Mouse (Mus musculus) right cerebral cortex, postnatal 10 days (tissue): Measurements from ENCODE around the gene Fth1.

Experiments
- DNase-seq, 2 experiments: peaks; one replicate each; pipeline ENCODE4 v3.0.0; 2021; ENCODE audit warnings: low spot score in 2 of 2

Fth1 gene

DNA sequence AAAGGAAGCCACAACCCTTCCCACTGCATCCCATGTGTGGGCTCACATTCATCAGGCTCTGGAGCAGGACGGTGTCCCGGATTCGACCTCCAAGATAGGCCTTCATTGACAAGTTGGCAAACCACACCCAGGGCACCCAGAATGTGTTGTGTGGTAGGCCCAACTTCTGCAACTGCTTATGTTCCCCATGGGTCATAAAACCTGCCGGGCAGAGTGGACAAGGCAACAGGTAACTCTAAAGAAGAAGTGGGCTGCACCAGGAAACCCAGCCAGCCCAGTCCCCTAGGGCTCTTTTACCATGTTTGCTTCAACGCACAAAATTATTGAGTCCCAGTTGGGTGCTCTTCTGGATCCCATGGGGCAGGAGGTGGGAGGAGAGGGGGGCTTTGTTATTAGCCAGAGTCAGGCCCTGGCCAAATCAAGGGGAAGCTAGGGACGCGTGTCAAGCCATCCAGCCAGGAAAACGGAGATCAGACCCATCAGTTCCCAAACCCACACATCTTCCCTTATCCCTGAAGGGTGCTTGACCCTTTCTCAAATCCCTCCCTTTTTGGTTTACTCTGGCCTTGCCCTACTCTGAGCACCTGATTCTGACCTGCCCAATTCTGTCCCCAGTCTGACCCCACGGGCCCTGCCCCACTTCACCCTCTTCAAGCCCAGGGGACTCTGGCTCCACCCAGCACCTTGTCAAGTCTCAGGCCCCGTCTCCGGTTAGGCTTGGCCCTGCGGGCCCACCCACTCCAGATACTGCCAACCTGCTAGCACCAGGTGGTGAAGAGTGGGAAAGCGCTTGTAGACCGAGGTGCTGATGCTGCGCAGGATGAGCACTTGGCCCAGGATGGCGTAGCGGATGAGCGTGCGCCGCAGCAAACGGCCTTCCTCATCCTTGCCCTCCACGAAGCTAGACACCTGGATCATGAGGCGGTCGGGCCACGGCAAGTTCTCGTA, 11.9 kb downstream of the Fth1 start:
- peak in 1 of 2 experiments; percentile 30 for DNase-seq

DNA sequence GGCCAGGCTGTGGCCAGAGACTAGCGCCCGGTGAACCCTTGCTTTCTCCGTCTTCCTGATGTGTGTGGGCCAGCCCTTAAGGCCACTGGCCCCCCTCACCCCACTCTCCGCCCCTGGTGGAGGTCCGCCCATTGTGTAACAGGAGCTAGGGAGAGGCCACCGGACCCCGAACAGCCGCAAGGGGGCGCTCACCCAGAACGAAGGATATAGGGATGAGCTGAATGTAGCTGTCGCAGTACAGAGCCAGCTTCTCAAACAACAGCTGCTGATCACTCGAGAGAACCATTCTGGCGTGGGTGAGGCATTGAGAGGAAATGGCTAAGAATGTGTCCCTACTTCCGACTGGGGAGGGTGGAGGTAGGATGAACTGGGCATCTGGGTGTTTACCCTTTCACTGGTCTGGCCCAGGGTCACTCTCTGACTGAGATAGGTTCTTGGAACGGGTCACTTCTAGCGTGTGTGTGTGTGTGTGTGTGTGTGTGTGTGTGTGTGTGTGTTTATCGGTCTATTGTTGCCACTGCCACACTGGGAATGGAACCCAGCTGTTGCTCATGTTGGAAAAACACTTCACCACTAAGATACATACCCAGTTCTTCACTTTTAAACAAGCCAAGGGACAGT, 12.7 kb downstream of the Fth1 start:
- peak; percentile 85 to 86 for DNase-seq

DNA sequence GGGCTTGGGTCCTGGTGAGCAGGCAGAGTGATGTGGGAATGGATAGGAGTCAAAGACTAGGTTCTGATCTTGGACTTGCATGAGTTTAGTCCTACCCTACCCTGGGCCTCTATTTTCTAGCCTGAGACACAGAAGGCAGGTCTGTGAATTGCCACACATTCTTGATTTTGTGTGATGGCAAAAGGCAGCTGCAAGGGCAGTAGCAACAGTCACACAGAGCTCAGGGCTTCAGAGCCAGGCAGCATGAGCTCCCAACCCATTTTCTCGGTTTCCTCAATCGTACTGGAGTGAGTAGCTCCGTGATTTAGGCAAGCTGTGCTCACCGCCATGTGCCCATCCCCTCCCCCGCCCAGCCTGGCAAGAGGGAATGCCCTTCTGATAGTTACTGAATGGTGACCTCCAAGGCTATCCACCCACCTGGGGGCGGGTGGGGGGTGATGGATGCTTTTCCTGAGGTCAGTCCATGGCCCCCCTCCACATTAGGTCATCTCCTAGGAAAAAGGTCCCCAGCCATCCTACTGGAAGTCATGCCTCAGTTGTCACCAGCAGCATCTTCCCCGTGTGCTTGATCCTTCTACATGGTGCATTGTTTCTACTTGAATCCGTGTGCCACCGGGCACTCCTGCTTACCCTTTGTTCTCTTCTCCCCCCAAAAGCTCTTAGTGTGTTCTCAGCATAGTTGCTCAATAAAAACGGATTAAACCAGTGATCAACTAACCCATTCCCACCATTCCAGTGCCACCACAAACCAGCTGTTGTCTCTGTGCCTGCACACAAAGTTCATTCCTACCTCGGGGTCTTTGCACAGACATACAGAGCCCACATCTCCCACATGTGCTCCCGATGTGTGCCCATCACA, 17.0 kb downstream of the Fth1 start:
- DNase-seq, result peak; percentile 22 to 26

GRCm38 (mm10) chr19:9998063-9998416, 17.6 kb downstream of the Fth1 start:
- no peak for DNase-seq

DNA sequence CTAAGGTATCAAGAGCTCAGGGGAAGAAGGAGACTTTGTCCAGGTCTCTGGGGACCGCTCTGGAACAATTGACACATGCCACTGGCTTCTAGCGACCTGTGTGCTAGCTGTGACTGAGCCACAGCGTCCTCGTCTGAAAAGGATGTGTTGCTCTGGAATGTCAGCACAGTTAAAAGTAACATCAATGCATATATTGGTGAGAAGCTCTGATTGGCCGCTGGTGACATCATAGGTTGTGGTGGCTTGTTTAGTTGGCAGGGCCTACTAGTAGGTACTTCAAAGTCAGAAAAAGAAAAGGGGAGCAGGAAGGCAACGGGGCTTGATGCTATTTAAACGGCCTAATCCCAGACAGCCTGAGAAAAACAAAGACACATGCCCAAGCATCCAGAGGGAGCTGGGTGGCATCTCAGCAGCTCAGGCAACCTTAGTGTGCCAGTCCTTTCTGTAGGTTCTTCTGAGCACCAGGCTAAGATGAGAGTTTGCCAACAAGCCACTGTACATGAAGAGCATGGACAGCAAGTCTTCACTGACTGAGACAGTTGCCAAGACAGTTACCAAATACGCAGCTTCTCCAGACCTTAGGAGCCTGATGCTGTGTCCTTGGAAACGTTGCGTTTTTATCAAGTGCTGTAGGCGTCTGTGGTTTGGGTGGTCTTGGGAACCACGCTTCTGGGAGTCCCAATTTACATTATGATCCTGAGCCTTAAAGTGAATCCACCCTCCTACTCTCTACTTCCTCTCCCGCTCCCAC, 18.5 kb downstream of the Fth1 start:
- peak; percentile 36 to 51 for DNase-seq

DNA sequence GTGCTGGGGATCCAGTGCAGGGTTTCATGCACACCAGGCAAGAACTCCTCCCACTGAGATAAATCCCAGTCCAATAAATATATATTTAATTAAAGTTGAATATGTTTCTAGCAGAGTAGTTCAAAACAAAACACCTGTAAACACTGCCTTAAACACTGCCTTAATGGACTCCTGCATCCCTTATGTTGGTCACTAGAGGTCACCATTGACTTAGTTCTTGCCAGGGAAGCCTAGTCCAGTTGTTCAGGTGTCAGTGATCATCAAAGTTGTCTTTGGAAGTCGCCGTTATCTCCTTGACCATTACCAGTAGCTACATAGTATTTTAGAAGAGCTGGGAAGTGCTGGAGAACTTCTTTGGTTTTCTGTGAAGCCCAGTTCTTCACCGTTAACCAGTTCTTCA, 19.9 kb downstream of the Fth1 start:
- peak; percentile 23 to 32 for DNase-seq

DNA sequence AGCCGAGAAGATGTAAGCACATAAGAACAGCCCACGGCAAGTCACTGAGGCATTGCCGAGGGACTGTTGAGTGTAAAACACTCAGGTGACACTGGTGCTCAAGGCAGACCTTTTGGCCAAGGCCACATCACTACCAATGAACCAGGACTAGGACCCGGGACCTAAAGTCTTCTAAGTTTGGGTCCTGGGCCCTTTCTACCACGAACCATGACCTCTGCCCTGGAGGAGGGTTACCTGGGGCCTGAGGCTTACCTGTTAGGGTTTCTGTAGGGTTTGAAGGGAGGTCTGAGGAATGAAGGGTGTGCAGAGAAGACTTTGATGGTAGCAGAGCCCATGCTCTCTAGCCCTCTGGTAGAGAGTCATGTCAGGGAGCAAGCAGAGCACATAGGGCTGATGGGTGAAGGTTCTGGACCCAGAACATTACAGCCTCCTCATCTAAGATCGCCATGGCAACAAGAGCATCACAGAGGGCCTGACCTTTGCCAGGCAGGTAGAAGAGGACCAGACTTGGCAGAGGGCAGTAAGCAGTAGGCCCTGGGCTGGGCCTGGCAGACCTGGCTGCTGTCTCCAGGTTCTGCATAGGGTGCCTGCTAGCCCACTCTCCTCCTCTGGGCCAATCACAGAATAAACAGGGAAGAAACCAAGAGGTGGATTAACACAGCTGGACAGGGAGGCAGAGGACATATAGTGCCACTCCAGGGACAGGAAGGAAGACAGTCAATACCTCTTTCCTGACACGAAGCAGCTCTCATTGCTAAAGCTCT, 21.0 kb downstream of the Fth1 start, which contains the start of the genes Best1 and Rab3il1:
TSS of gene Best1 (minus strand) at position 428 of the 764 bp plus-strand sequence.
TSS of gene Rab3il1 (plus strand) at position 464 of the 764 bp plus-strand sequence.
- DNase-seq, result peak in 1 of 2 experiments; percentile 22

GRCm38 (mm10) chr19:10003696-10004095, 23.3 kb downstream of the Fth1 start:
- DNase-seq, result no peak

DNA sequence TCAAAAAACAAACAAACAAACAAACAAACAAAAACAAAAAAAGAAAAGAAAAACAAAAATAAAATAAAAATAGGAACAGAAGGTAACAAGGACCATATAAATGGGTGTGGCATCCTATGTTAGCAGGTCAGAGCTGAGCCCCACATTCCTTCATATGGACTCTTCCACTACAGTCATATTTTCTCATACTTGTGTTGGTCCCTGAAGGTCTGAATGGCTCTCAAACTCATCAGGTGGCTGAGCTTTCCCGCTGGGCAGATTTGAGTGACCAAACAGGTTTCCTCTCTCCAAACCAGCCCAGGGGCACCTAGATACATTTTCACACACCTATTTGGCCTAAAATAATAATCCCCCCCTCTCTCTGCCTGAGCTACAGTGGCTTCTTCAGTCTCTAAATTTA, 31.0 kb downstream of the Fth1 start:
- DNase-seq, result no peak

- peak in 1 of 2 experiments; percentile 22 for DNase-seq
These were observed 32.5 kb downstream of the Fth1 start for GRCm38 (mm10) chr19:10012827-10013278.

- DNase-seq, result no peak
These were observed 33.0 kb downstream of the Fth1 start for GRCm38 (mm10) chr19:10013348-10013747.

DNA sequence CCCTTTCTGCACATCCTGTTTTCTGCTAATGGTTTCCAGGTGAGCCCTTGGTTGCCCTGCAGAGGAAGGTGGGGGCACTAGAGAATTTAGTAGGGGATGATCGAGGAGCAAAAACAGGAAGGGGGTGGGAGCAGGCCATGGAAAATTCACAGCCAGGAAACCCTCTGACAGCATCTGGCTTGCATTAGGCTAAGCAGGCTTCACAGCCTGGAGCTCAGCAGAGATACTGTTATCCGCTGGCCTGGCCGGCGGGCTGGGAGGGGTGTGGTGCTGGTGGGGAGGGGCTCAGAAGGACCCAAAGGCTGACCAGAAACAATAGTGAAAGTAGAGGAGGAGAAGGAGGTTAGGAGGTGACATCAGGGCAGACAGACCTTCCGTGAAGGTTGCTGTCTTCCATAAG, 33.5 kb downstream of the Fth1 start:
- no peak for DNase-seq

GRCm38 (mm10) chr19:10014824-10015223, 34.4 kb downstream of the Fth1 start:
- no peak for DNase-seq

DNA sequence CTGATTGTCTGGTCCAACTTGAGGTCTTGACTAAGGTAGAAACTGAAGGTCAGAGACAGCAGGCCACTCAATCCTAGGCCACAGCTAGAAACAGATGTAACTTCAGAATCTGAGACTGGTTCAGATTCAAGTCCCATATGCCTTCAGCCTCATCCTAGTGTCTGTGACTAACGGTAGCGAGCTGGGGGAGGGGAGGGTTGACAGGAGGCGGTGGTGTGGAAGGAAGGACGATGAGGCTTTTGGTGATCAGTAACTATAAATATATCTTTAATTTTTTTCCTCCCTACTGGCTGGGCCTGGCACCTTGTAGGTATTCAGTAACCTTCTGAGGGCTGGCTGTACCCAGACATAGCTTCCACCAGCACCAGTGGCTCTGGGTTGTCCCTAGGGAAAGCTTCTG, 35.0 kb downstream of the Fth1 start:
- no peak for DNase-seq

DNA sequence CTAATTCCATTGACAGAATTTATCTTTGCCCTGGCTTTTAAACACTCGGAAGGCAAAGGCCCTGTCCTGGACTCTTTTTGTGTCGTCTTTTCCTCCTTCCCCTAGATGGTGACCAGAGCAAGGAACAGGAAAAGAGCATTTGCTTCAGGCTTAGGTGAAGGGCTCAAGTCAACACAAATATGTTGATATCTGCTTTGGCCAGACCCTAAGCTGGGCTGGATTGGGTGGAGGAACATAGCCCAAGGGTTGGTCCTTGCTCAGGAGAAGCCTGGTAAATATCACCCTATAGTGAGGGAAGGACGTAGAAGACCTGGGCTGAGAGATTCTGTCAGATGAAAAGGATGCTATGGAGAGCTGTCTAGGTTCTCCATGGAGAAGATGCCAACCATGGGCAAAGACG, 35.8 kb downstream of the Fth1 start:
- no peak for DNase-seq

DNA sequence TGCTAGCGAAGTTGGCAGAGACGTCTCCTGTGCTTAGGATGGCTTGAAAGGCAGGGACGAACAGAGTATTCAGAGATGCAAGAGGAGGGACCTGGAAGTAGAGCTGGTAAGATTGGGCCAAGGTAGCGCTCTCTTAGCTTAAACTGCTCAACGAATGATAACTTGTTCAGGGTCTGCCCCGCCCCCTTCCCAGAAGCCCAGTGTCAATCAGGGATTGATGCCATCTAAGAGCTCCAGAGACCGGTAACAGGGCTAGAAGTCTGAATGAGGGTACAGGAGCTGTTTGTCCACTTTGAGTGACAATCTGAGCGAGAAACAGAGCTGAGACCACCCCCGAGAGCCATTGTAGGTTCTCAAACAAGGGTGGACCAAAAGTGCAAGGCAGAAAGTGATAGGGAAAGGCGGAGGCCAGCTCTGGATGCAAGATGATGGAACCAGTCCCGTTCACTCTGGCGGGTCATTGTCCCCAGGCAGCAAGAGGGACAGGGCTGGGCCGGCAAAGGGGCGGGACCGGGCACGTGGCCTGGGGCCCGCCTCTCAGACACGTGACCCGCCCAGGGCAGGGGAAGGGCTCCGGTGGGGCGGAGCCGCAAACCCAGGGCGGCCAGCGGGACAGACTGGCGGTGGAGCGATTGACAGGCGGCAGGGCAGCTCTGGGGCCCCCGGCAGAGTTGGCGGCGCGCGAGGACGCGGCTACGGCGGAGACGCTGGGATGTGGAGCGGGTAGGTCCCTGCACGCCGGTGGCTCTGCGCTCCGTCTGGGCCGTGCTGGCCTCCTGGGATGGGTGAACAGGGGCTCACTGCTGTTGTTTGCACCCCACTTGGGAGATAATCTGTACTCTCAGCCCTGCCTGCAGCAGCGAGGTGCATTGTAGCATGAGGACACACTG, 37.5 kb downstream of the Fth1 start:
- DNase-seq, result peak; percentile 87 to 88

GRCm38 (mm10) chr19:10018527-10018818, 38.1 kb downstream of the Fth1 start:
- DNase-seq, result no peak

GRCm38 (mm10) chr19:10019214-10019760, 38.9 kb downstream of the Fth1 start:
- DNase-seq, result no peak

GRCm38 (mm10) chr19:10021981-10022380, 41.6 kb downstream of the Fth1 start:
- DNase-seq, result peak in 1 of 2 experiments; percentile 22
